Mouse (Mus musculus) heart, embryonic 13.5 days (tissue): ENCODE data around the gene Olfr729. TPM values are rescaled to one million over a fixed set of nuclear protein-coding genes. Genes with fewer than 3 reads are reported as not detected.

ENCODE experiments used
- ATAC-seq: fragments of 200-750 bp; cut with Nextera tagmentation; 2 replicates; pipeline ENCODE4 v1.8.0; 2017; ENCODE audit warnings: moderate TSS enrichment; ENCODE audit not compliant: insufficient number of reproducible peaks, low FRiP score, low TSS enrichment; ENCODE audit errors: extremely low read depth
- H3K27ac ChIP-seq: fragments of 300-500 bp; sonication (generic); replicated peaks from 2 replicates; pipeline ENCODE4 v1.5.1; 2015; ENCODE audit warnings: moderate library complexity, mild to moderate bottlenecking, inconsistent platforms
- H3K27me3 ChIP-seq: fragments of 300-500 bp; sonication (generic); replicated peaks from 2 replicates; pipeline ENCODE4 v1.6.1; 2015; ENCODE audit warnings: mild to moderate bottlenecking, inconsistent platforms
- H3K36me3 ChIP-seq: fragments of 300-500 bp; sonication (generic); 2 replicates; pipeline ENCODE4 v1.6.1; 2015; ENCODE audit warnings: mild to moderate bottlenecking, inconsistent platforms
- H3K4me1 ChIP-seq: fragments of 300-500 bp; sonication (generic); 2 replicates; pipeline ENCODE4 v1.6.1; 2015; ENCODE audit warnings: inconsistent platforms
- H3K4me2 ChIP-seq: fragments of 300-500 bp; sonication (generic); 2 replicates; pipeline ENCODE4 v1.6.1; 2015; ENCODE audit warnings: inconsistent platforms, mild to moderate bottlenecking, moderate library complexity
- H3K4me3 ChIP-seq: fragments of 300-500 bp; sonication (generic); 2 replicates; pipeline ENCODE4 v1.5.1; 2015; ENCODE audit warnings: moderate library complexity, mild to moderate bottlenecking, inconsistent platforms
- H3K9ac ChIP-seq: fragments of 300-500 bp; sonication (generic); 2 replicates; pipeline ENCODE4 v1.6.1; 2015; ENCODE audit warnings: inconsistent platforms, mild to moderate bottlenecking, moderate library complexity
- H3K9me3 ChIP-seq: fragments of 300-500 bp; sonication (generic); 2 replicates; pipeline ENCODE4 v1.6.1; 2016; ENCODE audit warnings: inconsistent platforms
- WGBS: fragments of 180-500 bp; shearing (Covaris S2); methylation state at CpG from one replicate; pipeline ENCODE4 v1.1.7; 2015; ENCODE audit warnings: mixed read lengths; 5-methylcytosine and 5-hydroxymethylcytosine counted together
- polyA plus RNA-seq: library from polyadenylated mRNA; unstranded; fragments of >200 nt; fragmentation: Nextera tagmentation; extraction: Ambion mirVana; gene quantifications from 2 replicates; pipeline ENCODE4 v1.2.1, GENCODE M21; 2015

Gene Olfr729
- not detected in 2 replicates for polyA plus RNA-seq

DNA sequence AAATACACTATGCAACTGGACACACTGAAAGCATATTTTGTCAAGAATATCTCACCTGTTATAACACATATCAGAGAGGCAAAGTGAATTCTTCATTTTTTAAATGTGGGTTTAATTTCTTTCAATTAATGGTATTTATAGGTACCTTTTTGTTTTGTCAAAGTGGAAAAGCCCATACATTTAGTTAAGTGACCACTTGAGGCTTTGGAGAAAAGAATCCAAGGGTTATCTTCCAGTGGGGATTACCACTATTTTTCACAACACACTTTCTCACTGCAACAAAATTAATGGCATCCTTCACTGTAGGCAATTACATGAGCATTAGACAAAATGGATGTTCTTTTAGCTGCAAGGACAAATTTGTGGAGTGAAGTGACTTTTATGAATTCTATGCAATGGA, at the start of gene Olfr729:
Gene Olfr729, minus strand, starts transcription at position 101 of the 400 bp plus-strand sequence.
- peaks cover 5% of the 10 kb centered on the region; the same call in 1 of the 2 replicates for H3K9me3 ChIP-seq
- H3K4me3 ChIP-seq = no peak within 1 kb of the TSS
- H3K9ac ChIP-seq = no peak within 1 kb of the TSS
- no peak within 1 kb of the TSS for H3K27ac ChIP-seq
- no peaks in the 10 kb centered on the region for H3K36me3 ChIP-seq
- no peaks in the 10 kb centered on the region for H3K4me1 ChIP-seq
- H3K27me3 ChIP-seq = no peaks in the 10 kb centered on the region
- no peak within 1 kb of the TSS for H3K4me2 ChIP-seq
- ATAC-seq = no peak

DNA sequence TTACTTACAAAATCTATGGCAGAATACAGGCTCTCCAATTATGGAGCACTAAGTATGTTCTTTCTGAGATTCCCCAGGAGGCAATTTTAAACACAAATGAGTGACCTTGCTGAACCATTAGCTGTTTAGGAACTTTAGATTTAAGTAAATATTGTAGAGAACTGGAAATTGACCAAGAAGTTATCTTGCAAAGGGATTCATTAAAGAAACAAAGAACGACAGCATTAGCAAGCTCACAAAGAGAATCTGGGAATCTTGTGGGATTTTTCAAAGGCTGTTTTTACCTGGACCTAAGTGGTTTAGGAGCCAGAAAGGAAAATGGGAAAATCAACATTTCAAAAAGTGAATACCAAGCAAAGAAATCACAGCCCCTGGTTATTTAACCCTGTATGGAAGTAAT, 35.4 kb upstream of the Olfr729 start, which contains the start of gene Olfr730:
Gene Olfr730, minus strand, starts transcription at position 101 of the 400 bp plus-strand sequence.
- WGBS = 38% methylated on average over 1 of the region's 1 CpGs

DNA sequence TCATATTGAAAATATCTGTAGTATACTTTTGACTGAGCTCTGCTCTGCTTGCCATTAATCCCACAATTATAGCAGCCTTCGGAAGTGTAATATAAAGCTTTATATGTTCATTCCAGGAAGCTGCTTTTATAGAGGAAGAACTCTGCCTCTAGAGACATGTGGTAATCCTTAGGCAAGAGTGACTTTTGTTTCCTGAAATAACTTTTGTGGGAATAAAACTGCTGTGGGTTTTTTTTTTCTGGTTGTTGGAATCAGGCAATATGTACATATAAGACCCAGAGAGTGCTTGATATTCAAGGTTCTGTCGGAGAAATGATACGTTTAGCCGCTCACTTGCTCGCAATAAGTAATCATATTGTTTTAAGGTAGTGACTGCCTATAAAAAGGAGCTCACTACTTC, 10.1 kb downstream of the Olfr729 start, which contains the start of gene Olfr728:
Gene Olfr728, minus strand, starts transcription at position 101 of the 400 bp plus-strand sequence.
- H3K9ac ChIP-seq = no peak within 1 kb of the TSS
- no peaks in the 10 kb centered on the region for H3K36me3 ChIP-seq
- H3K27me3 ChIP-seq = no peaks in the 10 kb centered on the region
- H3K4me1 ChIP-seq = no peaks in the 10 kb centered on the region
- 84% methylated on average over 5 of the region's 5 CpGs for WGBS
- no peak within 1 kb of the TSS for H3K4me2 ChIP-seq
- no peak within 1 kb of the TSS for H3K4me3 ChIP-seq
- ATAC-seq = no peak
- H3K9me3 ChIP-seq = no peaks in the 10 kb centered on the region
- H3K27ac ChIP-seq = no peak within 1 kb of the TSS

More for the DNA sequence above, 35.4 kb upstream of the Olfr729 start, which contains the start of gene Olfr730:
- no peak within 1 kb of the TSS for H3K9ac ChIP-seq
- H3K27me3 ChIP-seq = no peaks in the 10 kb centered on the region
- no peak within 1 kb of the TSS for H3K4me3 ChIP-seq
- no peak within 1 kb of the TSS for H3K27ac ChIP-seq
- H3K4me1 ChIP-seq = no peaks in the 10 kb centered on the region
- no peaks in the 10 kb centered on the region for H3K9me3 ChIP-seq
- H3K4me2 ChIP-seq = no peak within 1 kb of the TSS
- H3K36me3 ChIP-seq = no peaks in the 10 kb centered on the region
- no peak for ATAC-seq

- Histone ChIP-seq H3K9ac (no peak within 1 kb of the TSS), H3K4me3 (no peak within 1 kb of the TSS), H3K4me1 (no peaks in the 10 kb centered on the region), H3K4me2 (no peak within 1 kb of the TSS), H3K36me3 (no peaks in the 10 kb centered on the region), H3K9me3 (no peaks in the 10 kb centered on the region), H3K27ac (no peak within 1 kb of the TSS), H3K27me3 (no peaks in the 10 kb centered on the region)
- ATAC-seq = no peak
- WGBS = 70% methylated on average over 1 of the region's 1 CpGs
These were observed 29.8 kb downstream of the Olfr729 start, which contains the start of gene Olfr727 for GRCm38 (mm10) chr14:50122886-50123285. Olfr727 (plus strand) TSS chr14:50123186.

Other genes with a start within 250 kb of the Olfr729 start
- not detected in 2 replicates for gene Olfr723, start 221.1 kb downstream of the Olfr729 start, polyA plus RNA-seq
- not detected in 2 replicates for gene Olfr724, start 189.6 kb downstream of the Olfr729 start, polyA plus RNA-seq
- not detected in 2 replicates for gene Olfr725, start 112.5 kb downstream of the Olfr729 start, polyA plus RNA-seq
- not detected in 2 replicates for gene Olfr726, start 62.0 kb downstream of the Olfr729 start, polyA plus RNA-seq
- gene Olfr727, start 29.7 kb downstream of the Olfr729 start, polyA plus RNA-seq = not detected in 2 replicates
- gene Olfr728, start 10.2 kb downstream of the Olfr729 start, polyA plus RNA-seq = not detected in 2 replicates
- gene Olfr730, start 35.3 kb upstream of the Olfr729 start, polyA plus RNA-seq = not detected in 2 replicates
- gene Olfr731, start 89.0 kb upstream of the Olfr729 start, polyA plus RNA-seq = not detected in 2 replicates
- gene Olfr732, start 131.3 kb upstream of the Olfr729 start, polyA plus RNA-seq = not detected in 2 replicates
- not detected in 2 replicates for gene Olfr733, start 148.6 kb upstream of the Olfr729 start, polyA plus RNA-seq
- not detected in 2 replicates for gene Olfr734, start 173.9 kb upstream of the Olfr729 start, polyA plus RNA-seq
- gene Olfr735, start 196.0 kb upstream of the Olfr729 start, polyA plus RNA-seq = not detected in 2 replicates
- gene Tlr11, start 205.0 kb upstream of the Olfr729 start, polyA plus RNA-seq = not detected in 2 replicates
- not detected in 2 replicates for gene Olfr736, start 228.3 kb upstream of the Olfr729 start, polyA plus RNA-seq